Mouse (Mus musculus) limb, embryonic 14.5 days (tissue): ENCODE measurements around the gene Tmem8. TPM values are rescaled to one million over a fixed set of nuclear protein-coding genes. Genes with fewer than 3 reads are reported as not detected.
A peak's percentile ranks its signal among the peaks of the same experiment; 100 is the strongest.

Experiments
- ATAC-seq: fragments of 200-750 bp; cut with Nextera tagmentation; 2 replicates; pipeline ENCODE4 v1.8.0; 2017; ENCODE audit warnings: low read depth, moderate number of reproducible peaks, moderate TSS enrichment; ENCODE audit not compliant: low FRiP score
- DNase-seq: peaks from one replicate; pipeline ENCODE4 v3.0.0-alpha.2; 2015; ENCODE audit warnings: low spot score
- H3K27ac ChIP-seq: fragments of 300-500 bp; sonication (generic); replicated peaks from 2 replicates; pipeline ENCODE4 v1.5.1; 2014; ENCODE audit warnings: low read depth, mild to moderate bottlenecking, low read length, moderate library complexity, mixed read lengths
- H3K27me3 ChIP-seq: fragments of 300-500 bp; sonication (generic); 2 replicates; pipeline ENCODE4 v1.6.1; 2014; ENCODE audit warnings: low read length, mixed read lengths; ENCODE audit not compliant: control insufficient read depth, insufficient read depth
- H3K36me3 ChIP-seq: fragments of 300-500 bp; sonication (generic); 2 replicates; pipeline ENCODE4 v1.6.1; 2014; ENCODE audit warnings: mild to moderate bottlenecking, low read length, moderate library complexity, mixed read lengths; ENCODE audit not compliant: control insufficient read depth, insufficient read depth
- H3K4me1 ChIP-seq: fragments of 300-500 bp; sonication (generic); 2 replicates; pipeline ENCODE4 v1.6.1; 2014; ENCODE audit warnings: antibody characterized with exemption, low read length, mixed read lengths; ENCODE audit not compliant: control insufficient read depth, insufficient read depth
- H3K4me2 ChIP-seq: fragments of 300-500 bp; sonication (generic); replicated peaks from 2 replicates; pipeline ENCODE4 v1.6.1; 2014; ENCODE audit warnings: low read depth, mild to moderate bottlenecking, low read length, moderate library complexity; ENCODE audit not compliant: severe bottlenecking
- H3K4me3 ChIP-seq: fragments of 300-500 bp; sonication (generic); replicated peaks from 2 replicates; pipeline ENCODE4 v1.5.1; 2014; ENCODE audit warnings: low read length
- H3K9ac ChIP-seq: fragments of 300-500 bp; sonication (generic); 2 replicates; pipeline ENCODE4 v1.6.1; 2014; ENCODE audit warnings: mild to moderate bottlenecking, low read depth, low read length, moderate library complexity; ENCODE audit not compliant: severe bottlenecking
- H3K9me3 ChIP-seq: fragments of 300-500 bp; sonication (generic); 2 replicates; pipeline ENCODE4 v1.6.1; 2016; ENCODE audit warnings: low read length; ENCODE audit not compliant: control insufficient read depth
- POLR2A ChIP-seq: fragments of 200-500 bp; IDR thresholded peaks from 2 replicates; pipeline ENCODE4 v1.8.0; 2012; ENCODE audit warnings: inconsistent platforms, mild to moderate bottlenecking, moderate library complexity, borderline replicate concordance; ENCODE audit not compliant: insufficient read depth, insufficient read length; ENCODE audit errors: extremely low read depth
- WGBS: fragments of 180-500 bp; shearing (Covaris S2); extraction: QIAGEN DNeasy Blood & Tissue Kit; methylation state at CpG from one replicate; pipeline ENCODE4 v1.1.7; 2014; 5-methylcytosine and 5-hydroxymethylcytosine counted together
- polyA plus RNA-seq, 2 experiments: library from polyadenylated mRNA; depleted of rRNA in 1 of 2; stranded (reverse) in 1 of 2; unstranded in 1 of 2; fragments of >200 nt; fragmentation: Nextera tagmentation in 1 of 2; extraction: Ambion mirVana in 1 of 2; gene quantifications; 2 replicates each; pipeline versions ENCODE4 v1.2.1 to v1.2.3; 2012 to 2014

The Tmem8 gene
- 4.3 and 6.5 TPM in 2 replicates for polyA plus RNA-seq (2012; rRNA removed)
- polyA plus RNA-seq (2014; fragmentation: Nextera tagmentation; extraction: Ambion mirVana), result 1.1 and 1.2 TPM in 2 replicates

GRCm38 (mm10) chr17:26113181-26113948 lies at the start of gene Tmem8:
Gene Tmem8 (plus strand): TSS chr17:26113299.
- Histone ChIP-seq H3K4me1 (peaks cover 6% of the 10 kb centered on the region), H3K36me3 (no peaks in the 10 kb centered on the region), H3K9ac (peak within 1 kb of the TSS; percentile 59), H3K4me3 (peak within 1 kb of the TSS; percentile 57), H3K27me3 (peaks cover 61% of the 10 kb centered on the region), H3K4me2 (peak within 1 kb of the TSS; percentile 99), H3K27ac (no peak within 1 kb of the TSS), H3K9me3 (no peaks in the 10 kb centered on the region)
- WGBS, result 2% methylated on average over 54 of the region's 75 CpGs
- DNase-seq (no peak), ATAC-seq (peak; percentile 25; the same call in 1 of the 2 replicates)
- no peak for TF ChIP-seq POLR2A

- ATAC-seq (no peak), DNase-seq (no peak)
- Histone ChIP-seq H3K9me3 (no peaks in the 10 kb centered on the region), H3K4me1 (peaks cover 25% of the 10 kb centered on the region), H3K4me2 (no peak overlapping the region), H3K36me3 (peaks cover 26% of the 10 kb centered on the region), H3K27me3 (no peaks in the 10 kb centered on the region), H3K9ac (no peak overlapping the region), H3K4me3 (no peak overlapping the region), H3K27ac (no peak overlapping the region)
- 73% methylated on average over 6 of the region's 6 CpGs for WGBS
- TF ChIP-seq POLR2A, result no peak
Measured at GRCm38 (mm10) chr17:26064916-26065315, 48.2 kb upstream of the Tmem8 start.

- peak overlapping the region; percentile 82; the same call in 1 of the 2 replicates for H3K9ac ChIP-seq
- ATAC-seq, result no peak
- H3K4me1 ChIP-seq, result peaks cover 25% of the 10 kb centered on the region
Measured at GRCm38 (mm10) chr17:26066488-26067020, 46.5 kb upstream of the Tmem8 start.

GRCm38 (mm10) chr17:26068024-26068830 lies 44.9 kb upstream of the Tmem8 start:
- under 1% methylated on average over 43 of the region's 44 CpGs for WGBS
- no peak for DNase-seq
- no peak for ATAC-seq

More at GRCm38 (mm10) chr17:26066488-26067020, 46.5 kb upstream of the Tmem8 start:
- DNase-seq, result no peak
- H3K4me2 ChIP-seq, result peak overlapping the region; percentile 100
- peak overlapping the region; percentile 75 for H3K4me3 ChIP-seq
- no peak for TF ChIP-seq POLR2A
- peaks cover 24% of the 10 kb centered on the region for H3K36me3 ChIP-seq
- H3K9me3 ChIP-seq, result no peaks in the 10 kb centered on the region
- 92% methylated on average over 7 of the region's 7 CpGs for WGBS
- no peaks in the 10 kb centered on the region for H3K27me3 ChIP-seq
- no peak overlapping the region for H3K27ac ChIP-seq

More at GRCm38 (mm10) chr17:26068024-26068830, 44.9 kb upstream of the Tmem8 start:
- TF ChIP-seq POLR2A, result no peak
- Histone ChIP-seq H3K9ac (peak overlapping the region; percentile 82), H3K27ac (no peak overlapping the region), H3K4me1 (peaks cover 25% of the 10 kb centered on the region), H3K9me3 (no peaks in the 10 kb centered on the region), H3K4me3 (peak overlapping the region; percentile 75), H3K4me2 (peak overlapping the region; percentile 100), H3K27me3 (no peaks in the 10 kb centered on the region), H3K36me3 (peaks cover 17% of the 10 kb centered on the region)
